Mouse (Mus musculus) heart, postnatal 0 days (tissue): ENCODE data around the gene Chd2. TPM values are rescaled to one million over a fixed set of nuclear protein-coding genes. Genes with fewer than 3 reads are reported as not detected.

Experiments used
- ATAC-seq: fragments of 200-750 bp; cut with Nextera tagmentation; 2 replicates; pipeline ENCODE4 v1.8.0; 2017; ENCODE audit warnings: low read depth, moderate number of reproducible peaks, moderate library complexity; ENCODE audit not compliant: insufficient read depth
- DNase-seq: peaks from one replicate; pipeline ENCODE4 v3.0.0-alpha.2; 2016; ENCODE audit warnings: low spot score
- H3K27ac ChIP-seq: fragments of 300-500 bp; sonication (generic); 2 replicates; pipeline ENCODE4 v1.5.1; 2014; ENCODE audit warnings: low read depth, mild to moderate bottlenecking
- H3K27me3 ChIP-seq: fragments of 300-500 bp; sonication (generic); 2 replicates; pipeline ENCODE4 v1.6.1; 2014; ENCODE audit warnings: low read length, mixed read lengths; ENCODE audit not compliant: control insufficient read depth, insufficient read depth
- H3K36me3 ChIP-seq: fragments of 300-500 bp; sonication (generic); replicated peaks from 2 replicates; pipeline ENCODE4 v1.6.1; 2014; ENCODE audit warnings: low read length, mixed read lengths; ENCODE audit not compliant: control insufficient read depth, insufficient read depth
- H3K4me1 ChIP-seq: fragments of 300-500 bp; sonication (generic); 2 replicates; pipeline ENCODE4 v1.6.1; 2014; ENCODE audit warnings: antibody characterized with exemption; ENCODE audit not compliant: control insufficient read depth, insufficient read depth
- H3K4me2 ChIP-seq: fragments of 300-500 bp; sonication (generic); 2 replicates; pipeline ENCODE4 v1.6.1; 2014; ENCODE audit warnings: low read depth, mild to moderate bottlenecking, low read length, moderate library complexity
- H3K4me3 ChIP-seq: fragments of 300-500 bp; sonication (generic); 2 replicates; pipeline ENCODE4 v1.5.1; 2014; ENCODE audit warnings: low read depth, low read length
- H3K9ac ChIP-seq: fragments of 300-500 bp; sonication (generic); replicated peaks from 2 replicates; pipeline ENCODE4 v1.6.1; 2014; ENCODE audit warnings: low read depth, low read length, mixed read lengths
- H3K9me3 ChIP-seq: fragments of 300-500 bp; sonication (generic); replicated peaks from 2 replicates; pipeline ENCODE4 v1.6.1; 2016; ENCODE audit warnings: low read length; ENCODE audit not compliant: control insufficient read depth
- CTCF ChIP-seq: IDR thresholded peaks from 2 replicates; pipeline ENCODE4 v1.5.1; 2016; ENCODE audit warnings: antibody characterized with exemption, control low read depth, low read depth
- EP300 ChIP-seq: IDR thresholded peaks from 2 replicates; pipeline ENCODE4 v1.6.1; 2016; ENCODE audit warnings: antibody characterized with exemption, low read depth
- WGBS: fragments of 180-500 bp; shearing (Covaris S2); extraction: QIAGEN DNeasy Blood & Tissue Kit; methylation state at CpG from one replicate; pipeline ENCODE4 v1.1.7; 2014; 5-methylcytosine and 5-hydroxymethylcytosine counted together
- polyA plus RNA-seq: library from polyadenylated mRNA; unstranded; fragments of >200 nt; fragmentation: Nextera tagmentation; extraction: Ambion mirVana; gene quantifications from 2 replicates; pipeline ENCODE4 v1.2.1, GENCODE M21; 2015
- total RNA-seq: library from RNA; depleted of rRNA; stranded (reverse); fragments of >200 nt; gene quantifications from 2 replicates; pipeline ENCODE4 v1.2.3, GENCODE M21; 2014; ENCODE audit warnings: low replicate concordance

Gene Chd2
- total and polyA plus RNA-seq, 2 experiments from 2014 or later = 31.1 to 65.5 TPM

GRCm38 (mm10) chr7:73586206-73586605 is 44.6 kb upstream of the Chd2 start:
- no peak overlapping the region for H3K27ac ChIP-seq
- 75% methylated on average over 11 of the region's 11 CpGs for WGBS
- H3K9me3 ChIP-seq = no peaks in the 10 kb centered on the region
- no peaks in the 10 kb centered on the region for H3K36me3 ChIP-seq
- no peak overlapping the region for H3K4me2 ChIP-seq
- no peak for DNase-seq
- no peaks in the 10 kb centered on the region for H3K27me3 ChIP-seq
- H3K9ac ChIP-seq = no peak overlapping the region
- peaks cover 38% of the 10 kb centered on the region for H3K4me1 ChIP-seq
- ATAC-seq = no peak
- TF ChIP-seq EP300 (no peak), CTCF (no peak)
- no peak overlapping the region for H3K4me3 ChIP-seq

DNA sequence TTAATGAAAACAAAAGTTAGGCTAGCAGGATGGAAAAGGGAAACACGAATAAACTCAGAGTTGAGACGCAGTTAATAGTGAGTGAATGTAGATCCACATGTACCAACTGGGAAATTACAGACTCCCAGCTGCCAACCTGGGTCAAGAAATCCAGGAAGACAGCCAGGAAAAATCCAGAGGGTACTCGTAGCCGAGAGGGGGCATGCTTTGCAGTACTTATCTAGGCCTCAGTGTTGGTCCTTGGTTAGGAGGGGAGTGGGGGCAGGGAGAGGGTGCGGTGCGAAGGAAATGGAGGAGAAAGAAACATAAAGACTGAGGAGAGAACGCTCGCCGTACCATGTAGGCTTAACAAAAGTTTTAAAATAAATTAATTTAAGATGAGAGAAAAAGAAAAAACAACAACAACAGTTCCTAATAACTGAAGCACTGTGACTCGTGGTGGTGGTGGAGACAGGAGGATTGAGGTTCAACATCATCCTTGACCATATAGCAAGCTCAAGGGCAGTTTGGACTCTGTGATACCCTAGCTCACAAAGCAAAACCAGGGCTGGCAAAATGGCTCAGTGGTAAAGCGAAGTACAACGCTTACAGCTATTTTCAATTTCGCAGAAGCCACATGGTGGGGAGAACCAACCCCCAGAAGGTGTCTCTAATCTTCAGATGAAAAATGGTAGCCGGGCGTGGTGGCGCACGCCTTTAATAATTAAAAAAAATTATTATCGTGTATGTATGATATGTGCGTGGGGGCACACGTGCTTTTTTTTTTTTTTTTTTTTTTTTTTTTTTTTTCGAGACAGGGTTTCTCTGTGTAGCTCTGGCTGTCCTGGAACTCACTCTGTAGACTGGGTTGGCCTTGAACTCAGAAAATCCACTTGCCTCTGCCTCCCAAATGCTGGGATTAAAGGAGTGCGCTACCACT is 43.7 kb upstream of the Chd2 start:
- Histone ChIP-seq H3K36me3 (no peaks in the 10 kb centered on the region), H3K27me3 (no peaks in the 10 kb centered on the region), H3K9ac (no peak overlapping the region), H3K4me2 (0 out of 2 replicates have a peak overlapping the region, but pooled peaks have one; percentile 51), H3K4me1 (peaks cover 38% of the 10 kb centered on the region), H3K4me3 (no peak overlapping the region), H3K27ac (peak overlapping the region; percentile 98), H3K9me3 (no peaks in the 10 kb centered on the region)
- DNase-seq (no peak), ATAC-seq (no peak)
- no peak for TF ChIP-seq CTCF
- TF ChIP-seq EP300 = no peak
- 71% methylated on average over 22 of the region's 22 CpGs for WGBS

DNA sequence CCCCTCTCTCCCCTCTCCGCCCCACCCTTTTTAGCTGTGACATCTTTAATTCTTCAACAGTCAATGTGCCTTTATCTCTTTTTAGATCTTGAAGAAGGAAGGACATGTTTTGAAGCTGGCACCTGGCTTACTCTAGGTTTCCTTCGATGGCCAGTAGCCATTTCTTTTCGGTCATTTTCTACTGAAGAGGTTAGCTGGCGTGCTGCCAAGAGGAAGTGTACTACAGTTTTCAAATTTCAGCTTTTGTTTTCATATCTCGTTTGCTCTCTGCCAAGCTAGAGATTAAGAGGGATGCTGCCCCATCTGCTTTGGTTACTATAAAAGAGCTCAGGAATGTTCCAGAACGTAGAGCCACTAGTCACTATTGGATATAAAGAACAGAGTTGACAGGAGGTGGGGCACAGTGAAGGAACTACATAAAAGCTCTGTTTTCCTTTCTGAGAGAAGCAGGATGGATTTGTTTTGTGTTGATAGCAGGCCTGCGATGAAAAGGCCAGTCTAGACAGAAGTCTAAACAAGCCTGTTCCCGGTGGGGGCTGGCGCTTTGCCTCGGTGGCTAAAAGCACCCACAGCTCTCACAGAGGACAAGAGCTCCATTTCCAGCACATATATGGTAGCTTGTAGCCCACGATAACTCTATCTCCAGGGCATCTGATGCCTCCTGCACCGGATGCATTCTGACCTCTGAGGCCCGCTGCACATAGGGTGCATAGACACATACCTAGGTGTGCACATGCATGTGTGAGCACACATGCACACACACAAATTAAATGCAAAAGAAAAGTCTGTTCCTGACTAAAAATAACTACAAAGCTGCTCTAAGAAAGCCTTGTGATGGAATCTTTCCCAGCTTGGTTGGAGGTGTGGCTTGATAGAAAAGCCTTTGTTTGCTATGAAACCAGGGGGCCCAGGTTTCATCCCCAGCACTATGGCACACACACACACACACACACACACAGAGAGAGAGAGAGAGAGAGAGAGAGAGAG is 42.7 kb upstream of the Chd2 start:
- Histone ChIP-seq H3K4me3 (peak overlapping the region; percentile 3; the same call in 1 of the 2 replicates), H3K36me3 (no peaks in the 10 kb centered on the region), H3K4me2 (peak overlapping the region; percentile 51), H3K27me3 (no peaks in the 10 kb centered on the region), H3K27ac (peak overlapping the region; percentile 98), H3K9me3 (no peaks in the 10 kb centered on the region), H3K4me1 (peaks cover 39% of the 10 kb centered on the region), H3K9ac (no peak overlapping the region)
- TF ChIP-seq EP300 (peak; percentile 68; the same call in 1 of the 2 replicates), CTCF (no peak)
- DNase-seq = peak; percentile 84
- 9% methylated on average over 13 of the region's 13 CpGs for WGBS
- peak; percentile 62 for ATAC-seq

- Histone ChIP-seq H3K4me1 (peaks cover 41% of the 10 kb centered on the region), H3K27ac (peak overlapping the region; percentile 98), H3K4me2 (no peak overlapping the region; the same call in 1 of the 2 replicates), H3K9me3 (no peaks in the 10 kb centered on the region), H3K9ac (no peak overlapping the region), H3K4me3 (no peak overlapping the region), H3K27me3 (no peaks in the 10 kb centered on the region), H3K36me3 (no peaks in the 10 kb centered on the region)
- no peak for DNase-seq
- WGBS = 72% methylated on average over 7 of the region's 7 CpGs
- no peak for ATAC-seq
- no peak for TF ChIP-seq EP300
- no peak for TF ChIP-seq CTCF
Measured at GRCm38 (mm10) chr7:73583400-73583799, 41.8 kb upstream of the Chd2 start.

- Histone ChIP-seq H3K27ac (0 out of 2 replicates have a peak overlapping the region, but pooled peaks have one; percentile 30), H3K4me3 (no peak overlapping the region), H3K9me3 (no peaks in the 10 kb centered on the region), H3K4me1 (peaks cover 41% of the 10 kb centered on the region), H3K4me2 (no peak overlapping the region), H3K36me3 (no peaks in the 10 kb centered on the region), H3K27me3 (no peaks in the 10 kb centered on the region), H3K9ac (no peak overlapping the region)
- 51% methylated on average over 6 of the region's 6 CpGs for WGBS
- DNase-seq = no peak
- TF ChIP-seq CTCF (no peak), EP300 (no peak)
- no peak for ATAC-seq
Measured at GRCm38 (mm10) chr7:73581836-73582375, 40.3 kb upstream of the Chd2 start.
